Mouse (Mus musculus) heart, postnatal 36 days (tissue): ENCODE results near the gene B3galt1. TPM values are rescaled to one million over a fixed set of nuclear protein-coding genes. Genes with fewer than 3 reads are reported as not detected.
A peak's percentile ranks its signal among the peaks of the same experiment; 100 is the strongest.

Experiments
- DNase-seq, 2 experiments: peaks; one replicate each; pipeline ENCODE4 v3.0.0; 2021 to 2022
- intact Hi-C: fragments of 180-260 bp; cut with DNase I; formaldehyde crosslinking; loops from one replicate; pipeline ENCODE4 v1.15.1; 2025
- total RNA-seq, 2 experiments: library from RNA; stranded (reverse); gene quantifications; 2 replicates each; pipeline ENCODE4 v1.2.3; 2021

Gene B3galt1
- total RNA-seq, 2 experiments from 2014 or later = 1.4 to 3.5 TPM

- intact Hi-C loops = loop anchor here (5.0 kb wide), 1 partner anchor 104 kb away; the partner anchor contains the start of gene B3galt1
- no peak for DNase-seq
These were observed 106.0 kb downstream of the B3galt1 start for GRCm38 (mm10) chr2:67671721-67672120.

- no peak for DNase-seq
- intact Hi-C loops = no loop called here
These were observed 112.0 kb downstream of the B3galt1 start for GRCm38 (mm10) chr2:67677697-67678096.

- intact Hi-C loops = no loop called here
- no peak for DNase-seq
These were observed 158.6 kb downstream of the B3galt1 start for GRCm38 (mm10) chr2:67724249-67724648.

- intact Hi-C loops = no loop called here
- DNase-seq = no peak
These were observed 165.1 kb downstream of the B3galt1 start for GRCm38 (mm10) chr2:67730771-67731170.

- intact Hi-C loops = no loop called here
- no peak for DNase-seq
These were observed 185.9 kb downstream of the B3galt1 start for GRCm38 (mm10) chr2:67751585-67751984.

GRCm38 (mm10) chr2:67756507-67756906 lies 190.8 kb downstream of the B3galt1 start:
- DNase-seq = no peak
- intact Hi-C loops = no loop called here

GRCm38 (mm10) chr2:67787536-67787935 lies 221.9 kb downstream of the B3galt1 start:
- no peak for DNase-seq
- intact Hi-C loops = no loop called here

GRCm38 (mm10) chr2:67797561-67797960 lies 231.9 kb downstream of the B3galt1 start:
- intact Hi-C loops = no loop called here
- DNase-seq = no peak

- DNase-seq = no peak
- intact Hi-C loops = no loop called here
These were observed 234.3 kb downstream of the B3galt1 start for GRCm38 (mm10) chr2:67799981-67800380.

GRCm38 (mm10) chr2:67816149-67816548 lies 250.5 kb downstream of the B3galt1 start:
- DNase-seq = no peak
- intact Hi-C loops = no loop called here

- intact Hi-C loops = no loop called here
- DNase-seq = no peak
These were observed 252.3 kb downstream of the B3galt1 start for GRCm38 (mm10) chr2:67818014-67818413.

GRCm38 (mm10) chr2:67822360-67822759 lies 256.7 kb downstream of the B3galt1 start:
- no peak for DNase-seq
- intact Hi-C loops = no loop called here

GRCm38 (mm10) chr2:67827697-67828096 lies 262.0 kb downstream of the B3galt1 start:
- peak; percentile 47 to 54 for DNase-seq
- intact Hi-C loops = no loop called here

GRCm38 (mm10) chr2:67829055-67829915 lies 263.6 kb downstream of the B3galt1 start:
- peak in 1 of 2 experiments; percentile 2 for DNase-seq
- intact Hi-C loops = no loop called here

GRCm38 (mm10) chr2:67847806-67848205 lies 282.1 kb downstream of the B3galt1 start:
- DNase-seq = no peak
- intact Hi-C loops = no loop called here

GRCm38 (mm10) chr2:67850725-67851124 lies 285.1 kb downstream of the B3galt1 start:
- intact Hi-C loops = no loop called here
- DNase-seq = no peak

GRCm38 (mm10) chr2:67858340-67858739 lies 292.7 kb downstream of the B3galt1 start:
- intact Hi-C loops = no loop called here

GRCm38 (mm10) chr2:67859004-67859403 lies 293.3 kb downstream of the B3galt1 start:
- no peak for DNase-seq
- intact Hi-C loops = no loop called here

More at GRCm38 (mm10) chr2:67858340-67858739, 292.7 kb downstream of the B3galt1 start:
- DNase-seq = no peak

- intact Hi-C loops = no loop called here
These were observed 307.7 kb downstream of the B3galt1 start for GRCm38 (mm10) chr2:67873368-67873767.

GRCm38 (mm10) chr2:67879836-67880235 lies 314.2 kb downstream of the B3galt1 start:
- intact Hi-C loops = no loop called here
- DNase-seq = no peak

More at GRCm38 (mm10) chr2:67873368-67873767, 307.7 kb downstream of the B3galt1 start:
- DNase-seq = no peak

- intact Hi-C loops = no loop called here
- no peak for DNase-seq
These were observed 316.1 kb downstream of the B3galt1 start for GRCm38 (mm10) chr2:67881713-67882281.
